Mouse (Mus musculus) right cerebral cortex, postnatal 4 days (tissue): Measurements from ENCODE around the gene E2f2.

Experiments used
- DNase-seq: peaks from one replicate; pipeline ENCODE4 v3.0.0-alpha.2; 2022

E2f2 gene

GRCm38 (mm10) chr4:136172011-136172541 lies at the start of gene E2f2:
E2f2 (plus strand) TSS chr4:136172394.
- peak; percentile 77 for DNase-seq

- no peak for DNase-seq
Observed at GRCm38 (mm10) chr4:136123111-136123791, 48.9 kb upstream of the E2f2 start.

- DNase-seq: no peak
Observed at GRCm38 (mm10) chr4:136123792-136124161, 48.4 kb upstream of the E2f2 start.

GRCm38 (mm10) chr4:136124581-136124980 lies 47.6 kb upstream of the E2f2 start:
- DNase-seq: no peak

GRCm38 (mm10) chr4:136125458-136125857 lies 46.7 kb upstream of the E2f2 start:
- no peak for DNase-seq

GRCm38 (mm10) chr4:136126019-136126418 lies 46.2 kb upstream of the E2f2 start:
- DNase-seq: no peak

GRCm38 (mm10) chr4:136127670-136128069 lies 44.5 kb upstream of the E2f2 start:
- no peak for DNase-seq

GRCm38 (mm10) chr4:136129842-136130241 lies 42.4 kb upstream of the E2f2 start:
- no peak for DNase-seq

- no peak for DNase-seq
Observed at GRCm38 (mm10) chr4:136133801-136134200, 38.4 kb upstream of the E2f2 start.

- no peak for DNase-seq
Observed at GRCm38 (mm10) chr4:136134418-136134977, 37.7 kb upstream of the E2f2 start.

- peak; percentile 80 for DNase-seq
Observed at GRCm38 (mm10) chr4:136134978-136135873, 37.0 kb upstream of the E2f2 start.

- no peak for DNase-seq
Observed at GRCm38 (mm10) chr4:136135874-136136728, 36.1 kb upstream of the E2f2 start.

- DNase-seq: no peak
Observed at GRCm38 (mm10) chr4:136139326-136140110, 32.7 kb upstream of the E2f2 start.

- peak; percentile 68 for DNase-seq
Observed at GRCm38 (mm10) chr4:136140327-136141250, 31.6 kb upstream of the E2f2 start.

- no peak for DNase-seq
Observed at GRCm38 (mm10) chr4:136142267-136143192, 29.7 kb upstream of the E2f2 start.

- DNase-seq: peak; percentile 72
Observed at GRCm38 (mm10) chr4:136143193-136143976, 28.8 kb upstream of the E2f2 start, which contains the start of gene Id3. Id3 (plus strand) TSS chr4:136143497.

GRCm38 (mm10) chr4:136144126-136144926 lies 27.9 kb upstream of the E2f2 start:
- no peak for DNase-seq

- DNase-seq: no peak
Observed at GRCm38 (mm10) chr4:136144927-136145292, 27.3 kb upstream of the E2f2 start.
